Mouse (Mus musculus): ENCODE results near the gene Nolc1. TPM values are rescaled to one million over a fixed set of nuclear protein-coding genes. Genes with fewer than 3 reads are reported as not detected.
"Not testable (repeated sequence)": the region's sequence is repeated elsewhere in the genome, so short reads cannot be mapped to it uniquely, and the experiment has no call there.

Gene Nolc1
- polyA plus RNA-seq, 1 experiment, result 30.9 TPM

- TF ChIP-seq MYOD1 (IDR thresholded peaks at IDR 0.05; ENCODE audit: control insufficient read depth in 1 of 3, insufficient read length in 2 of 3, low read depth in 2 of 3) (no peak), CEBPB (IDR thresholded peaks at IDR 0.05; ENCODE audit: insufficient read depth, poor library complexity, severe bottlenecking) (no peak)
- Histone ChIP-seq H3K4me2 (ENCODE audit: low read depth) (no peak overlapping the region), H3K4me3 (no peak overlapping the region), H3ac (ENCODE audit: control insufficient read depth, insufficient read length) (no peak overlapping the region), H3K36me3 (ENCODE audit: control insufficient read depth, insufficient read depth) (no peaks in the 10 kb centered on the region), H3K79me2 (ENCODE audit: control insufficient read depth, insufficient read depth) (no peaks in the 10 kb centered on the region), H3K27me3 (ENCODE audit: control insufficient read depth, insufficient read depth, insufficient read length) (peaks cover 12% of the 10 kb centered on the region)
Observed at GRCm38 (mm10) chr19:46114617-46115016, 39.0 kb downstream of the Nolc1 start.

- Histone ChIP-seq H3K27me3 (ENCODE audit: control insufficient read depth, insufficient read depth, insufficient read length) (peaks cover 12% of the 10 kb centered on the region), H3K79me2 (ENCODE audit: control insufficient read depth, insufficient read depth) (no peaks in the 10 kb centered on the region), H3K4me2 (ENCODE audit: low read depth) (no peak overlapping the region), H3K36me3 (ENCODE audit: control insufficient read depth, insufficient read depth) (no peaks in the 10 kb centered on the region), H3ac (ENCODE audit: control insufficient read depth, insufficient read length) (no peak overlapping the region), H3K4me3 (no peak overlapping the region)
- TF ChIP-seq USF1 (IDR thresholded peaks at IDR 0.05; ENCODE audit: low read depth) (no peak), MAX (IDR thresholded peaks at IDR 0.05; ENCODE audit: low read depth) (no peak), REST (IDR thresholded peaks at IDR 0.05; ENCODE audit: insufficient read depth, insufficient read length) (no peak)
Observed at GRCm38 (mm10) chr19:46119458-46119857, 43.8 kb downstream of the Nolc1 start.

GRCm38 (mm10) chr19:46120872-46121271 lies 45.2 kb downstream of the Nolc1 start:
- Histone ChIP-seq H3K4me2 (ENCODE audit: low read depth) (no peak overlapping the region), H3K36me3 (ENCODE audit: control insufficient read depth, insufficient read depth) (no peaks in the 10 kb centered on the region), H3K4me3 (no peak overlapping the region), H3ac (ENCODE audit: control insufficient read depth, insufficient read length) (no peak overlapping the region), H3K27me3 (ENCODE audit: control insufficient read depth, insufficient read depth, insufficient read length) (peaks cover 7% of the 10 kb centered on the region), H3K79me2 (ENCODE audit: control insufficient read depth, insufficient read depth) (no peaks in the 10 kb centered on the region)
- TF ChIP-seq MAX (IDR thresholded peaks at IDR 0.05; ENCODE audit: low read depth), result no peak

- Histone ChIP-seq H3K36me3 (ENCODE audit: control insufficient read depth, insufficient read depth) (no peaks in the 10 kb centered on the region), H3K27me3 (ENCODE audit: control insufficient read depth, insufficient read depth, insufficient read length) (peaks cover 6% of the 10 kb centered on the region), H3K4me3 (no peak overlapping the region), H3ac (ENCODE audit: control insufficient read depth, insufficient read length) (no peak overlapping the region), H3K4me2 (ENCODE audit: low read depth) (no peak overlapping the region), H3K79me2 (ENCODE audit: control insufficient read depth, insufficient read depth) (no peaks in the 10 kb centered on the region)
- TF ChIP-seq POLR2A (IDR thresholded peaks at IDR 0.05; ENCODE audit: insufficient read length, low read depth), result no peak
- no peak for TF ChIP-seq TCF12 (IDR thresholded peaks at IDR 0.05; ENCODE audit: insufficient read depth, poor library complexity, severe bottlenecking)
- no peak for TF ChIP-seq E2F4 (IDR thresholded peaks at IDR 0.05; ENCODE audit: insufficient read depth)
- TF ChIP-seq MYOG (IDR thresholded peaks at IDR 0.05; ENCODE audit: control insufficient read depth in 1 of 3, insufficient read depth in 1 of 3, insufficient read length in 2 of 3, low read depth in 2 of 3), result no peak
- TF ChIP-seq MYOD1 (IDR thresholded peaks at IDR 0.05; ENCODE audit: control insufficient read depth in 1 of 3, insufficient read length in 2 of 3, low read depth in 2 of 3), result no peak
- no peak for TF ChIP-seq USF1 (IDR thresholded peaks at IDR 0.05; ENCODE audit: low read depth)
- TF ChIP-seq TCF3 (IDR thresholded peaks at IDR 0.05; ENCODE audit: insufficient read length, low read depth), result no peak
- TF ChIP-seq REST (IDR thresholded peaks at IDR 0.05; ENCODE audit: insufficient read depth, insufficient read length), result no peak
- TF ChIP-seq SRF (IDR thresholded peaks at IDR 0.05; ENCODE audit: control insufficient read depth, insufficient read length, low read depth), result no peak
- no peak for TF ChIP-seq CEBPB (IDR thresholded peaks at IDR 0.05; ENCODE audit: insufficient read depth, poor library complexity, severe bottlenecking)
- no peak for TF ChIP-seq MAX (IDR thresholded peaks at IDR 0.05; ENCODE audit: low read depth)
- no peak for TF ChIP-seq POLR2AphosphoS2 (IDR thresholded peaks at IDR 0.05; ENCODE audit: insufficient read length, low read depth)
Observed at GRCm38 (mm10) chr19:46123876-46124275, 48.2 kb downstream of the Nolc1 start.

- Histone ChIP-seq H3K36me3 (ENCODE audit: control insufficient read depth, insufficient read depth) (no peaks in the 10 kb centered on the region), H3K4me3 (no peak overlapping the region), H3K79me2 (ENCODE audit: control insufficient read depth, insufficient read depth) (no peaks in the 10 kb centered on the region), H3K27me3 (ENCODE audit: control insufficient read depth, insufficient read depth, insufficient read length) (peaks cover 6% of the 10 kb centered on the region), H3ac (ENCODE audit: control insufficient read depth, insufficient read length) (no peak overlapping the region), H3K4me2 (ENCODE audit: low read depth) (no peak overlapping the region)
- TF ChIP-seq POLR2A (IDR thresholded peaks at IDR 0.05; ENCODE audit: insufficient read length, low read depth) (no peak), E2F4 (IDR thresholded peaks at IDR 0.05; ENCODE audit: insufficient read depth) (no peak), MYOD1 (IDR thresholded peaks at IDR 0.05; ENCODE audit: control insufficient read depth in 1 of 3, insufficient read length in 2 of 3, low read depth in 2 of 3) (no peak), USF1 (IDR thresholded peaks at IDR 0.05; ENCODE audit: low read depth) (no peak), POLR2AphosphoS2 (IDR thresholded peaks at IDR 0.05; ENCODE audit: insufficient read length, low read depth) (no peak), MAX (IDR thresholded peaks at IDR 0.05; ENCODE audit: low read depth) (no peak), REST (IDR thresholded peaks at IDR 0.05; ENCODE audit: insufficient read depth, insufficient read length) (no peak), CEBPB (IDR thresholded peaks at IDR 0.05; ENCODE audit: insufficient read depth, poor library complexity, severe bottlenecking) (no peak), SRF (IDR thresholded peaks at IDR 0.05; ENCODE audit: control insufficient read depth, insufficient read length, low read depth) (no peak)
Observed at GRCm38 (mm10) chr19:46124651-46125050, 49.0 kb downstream of the Nolc1 start.

GRCm38 (mm10) chr19:46126301-46126700 lies 50.6 kb downstream of the Nolc1 start:
- Histone ChIP-seq H3K27me3 (ENCODE audit: control insufficient read depth, insufficient read depth, insufficient read length) (peaks cover 6% of the 10 kb centered on the region), H3K4me2 (ENCODE audit: low read depth) (no peak overlapping the region), H3K4me3 (no peak overlapping the region), H3K79me2 (ENCODE audit: control insufficient read depth, insufficient read depth) (no peaks in the 10 kb centered on the region), H3K36me3 (ENCODE audit: control insufficient read depth, insufficient read depth) (no peaks in the 10 kb centered on the region), H3ac (ENCODE audit: control insufficient read depth, insufficient read length) (no peak overlapping the region)
- TF ChIP-seq MAX (IDR thresholded peaks at IDR 0.05; ENCODE audit: low read depth) (no peak), TCF3 (IDR thresholded peaks at IDR 0.05; ENCODE audit: insufficient read length, low read depth) (no peak), E2F4 (IDR thresholded peaks at IDR 0.05; ENCODE audit: insufficient read depth) (no peak), MYOD1 (IDR thresholded peaks at IDR 0.05; ENCODE audit: control insufficient read depth in 1 of 3, insufficient read length in 2 of 3, low read depth in 2 of 3) (no peak), SRF (IDR thresholded peaks at IDR 0.05; ENCODE audit: control insufficient read depth, insufficient read length, low read depth) (no peak), TCF12 (IDR thresholded peaks at IDR 0.05; ENCODE audit: insufficient read depth, poor library complexity, severe bottlenecking) (no peak), MYOG (IDR thresholded peaks at IDR 0.05; ENCODE audit: control insufficient read depth in 1 of 3, insufficient read depth in 1 of 3, insufficient read length in 2 of 3, low read depth in 2 of 3) (no peak), REST (IDR thresholded peaks at IDR 0.05; ENCODE audit: insufficient read depth, insufficient read length) (no peak), CEBPB (IDR thresholded peaks at IDR 0.05; ENCODE audit: insufficient read depth, poor library complexity, severe bottlenecking) (no peak), POLR2AphosphoS2 (IDR thresholded peaks at IDR 0.05; ENCODE audit: insufficient read length, low read depth) (no peak), POLR2A (IDR thresholded peaks at IDR 0.05; ENCODE audit: insufficient read length, low read depth) (no peak), USF1 (IDR thresholded peaks at IDR 0.05; ENCODE audit: low read depth) (no peak)

GRCm38 (mm10) chr19:46129737-46130136 lies 54.1 kb downstream of the Nolc1 start:
- not testable (repeated sequence) for H3K79me2 ChIP-seq (ENCODE audit: control insufficient read depth, insufficient read depth); H3ac ChIP-seq (ENCODE audit: control insufficient read depth, insufficient read length); H3K4me2 ChIP-seq (ENCODE audit: low read depth); H3K4me3 ChIP-seq; H3K27me3 ChIP-seq (ENCODE audit: control insufficient read depth, insufficient read depth, insufficient read length); H3K36me3 ChIP-seq (ENCODE audit: control insufficient read depth, insufficient read depth)
